Mouse (Mus musculus): ENCODE measurements around the gene Kncn.

Gene Kncn

GRCm38 (mm10) chr4:115878828-115879227 is 5.4 kb upstream of the Kncn start:
- no peak for DNase-seq

- peak; percentile 66 to 69 for DNase-seq
Measured at GRCm38 (mm10) chr4:115881183-115881582, 3.0 kb upstream of the Kncn start.

GRCm38 (mm10) chr4:115882195-115882594 is 2.0 kb upstream of the Kncn start:
- no peak for DNase-seq

- DNase-seq, result no peak
Measured at GRCm38 (mm10) chr4:115885846-115886245, 1.6 kb downstream of the Kncn start.

GRCm38 (mm10) chr4:115886875-115887274 is 2.7 kb downstream of the Kncn start:
- no peak for DNase-seq

GRCm38 (mm10) chr4:115890066-115890465 is 5.9 kb downstream of the Kncn start:
- DNase-seq, result no peak

GRCm38 (mm10) chr4:115890553-115890952 is 6.4 kb downstream of the Kncn start, which contains the start of gene 6430628N08Rik:
6430628N08Rik (plus strand) TSS chr4:115890665.
- DNase-seq, result peak; percentile 17 to 20

GRCm38 (mm10) chr4:115894281-115894680 is 10.1 kb downstream of the Kncn start:
- DNase-seq, result no peak

- DNase-seq, result peak; percentile 54 to 59
Measured at GRCm38 (mm10) chr4:115897901-115898631, 13.9 kb downstream of the Kncn start.

- DNase-seq, result peak; percentile 93 to 96
Measured at GRCm38 (mm10) chr4:115902816-115903215, 18.6 kb downstream of the Kncn start.

GRCm38 (mm10) chr4:115904375-115904774 is 20.2 kb downstream of the Kncn start:
- DNase-seq, result no peak

GRCm38 (mm10) chr4:115905701-115906100 is 21.5 kb downstream of the Kncn start:
- peak; percentile 82 to 86 for DNase-seq

- DNase-seq, result no peak
Measured at GRCm38 (mm10) chr4:115906791-115907190, 22.6 kb downstream of the Kncn start.

GRCm38 (mm10) chr4:115907994-115908393 is 23.8 kb downstream of the Kncn start:
- DNase-seq, result peak; percentile 25 to 32

GRCm38 (mm10) chr4:115908641-115909040 is 24.4 kb downstream of the Kncn start:
- DNase-seq, result peak; percentile 58 to 76

GRCm38 (mm10) chr4:115911586-115911985 is 27.4 kb downstream of the Kncn start:
- no peak for DNase-seq

- DNase-seq, result no peak
Measured at GRCm38 (mm10) chr4:115919911-115920310, 35.7 kb downstream of the Kncn start.

- DNase-seq, result no peak
Measured at GRCm38 (mm10) chr4:115922688-115923087, 38.5 kb downstream of the Kncn start.

- peak; percentile 56 to 69 for DNase-seq
Measured at GRCm38 (mm10) chr4:115923262-115923880, 39.2 kb downstream of the Kncn start.

- DNase-seq, result no peak
Measured at GRCm38 (mm10) chr4:115927637-115928036, 43.4 kb downstream of the Kncn start.

- peak; percentile 55 to 65 for DNase-seq
Measured at GRCm38 (mm10) chr4:115931556-115932088, 47.4 kb downstream of the Kncn start.

GRCm38 (mm10) chr4:115935835-115936581 is 51.8 kb downstream of the Kncn start:
- peak in 1 of 2 experiments; percentile 50 for DNase-seq

- DNase-seq, result peak in 1 of 2 experiments; percentile 40
Measured at GRCm38 (mm10) chr4:115936646-115937045, 52.4 kb downstream of the Kncn start.
